Mouse (Mus musculus): ENCODE results near the gene Gsto2.

DNA sequence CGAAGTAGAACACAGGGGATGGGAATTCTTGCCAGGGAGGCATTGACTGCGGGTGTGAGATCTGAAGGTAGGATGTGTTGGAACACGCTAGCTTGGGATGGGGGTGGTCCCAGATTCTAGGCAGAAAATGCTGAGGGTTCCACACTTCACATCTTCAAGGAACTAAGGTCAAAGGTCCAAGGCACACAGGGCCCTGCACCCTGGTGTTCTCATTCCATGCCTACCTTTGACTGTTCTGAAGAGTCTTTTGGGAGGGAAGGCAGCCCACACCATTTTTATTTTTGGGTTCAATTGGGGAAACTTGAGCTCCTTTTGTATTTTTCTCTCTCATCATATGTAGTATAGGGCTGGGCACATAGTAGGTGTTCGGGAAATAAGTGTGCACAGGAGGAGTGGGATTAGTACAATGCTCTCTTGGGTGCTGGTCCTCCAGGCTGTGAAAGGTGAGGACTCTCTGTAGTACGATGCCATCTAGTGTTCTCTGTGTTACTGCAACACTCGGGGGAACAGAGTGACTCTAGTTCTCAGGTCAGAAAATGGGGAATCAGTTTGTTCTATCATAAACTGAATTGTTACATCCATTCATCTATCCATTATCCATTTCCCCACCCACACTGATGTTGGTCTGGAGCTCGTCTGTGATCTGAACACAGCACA, 66.8 kb downstream of the Gsto2 start:
- TF ChIP-seq CTCF (IDR thresholded peaks at IDR 0.05; ENCODE audit: extremely low read depth, insufficient read length, insufficient replicate concordance, low read depth, low read length) (no peak), POLR2A (IDR thresholded peaks at IDR 0.05; ENCODE audit: low read depth, low read length) (no peak)
